Mouse (Mus musculus) E14TG2a.4 (cell line): ENCODE results near the gene Hist1h2bf.

Experiments
- CTCF ChIP-seq: conservative IDR thresholded peaks from 2 replicates; pipeline ENCODE4 v1.5.1; 2014; ENCODE audit warnings: low read length
- POU5F1 ChIP-seq: IDR thresholded peaks from 2 replicates; pipeline ENCODE4 v1.6.1; 2014; ENCODE audit warnings: low read length, borderline replicate concordance

DNA sequence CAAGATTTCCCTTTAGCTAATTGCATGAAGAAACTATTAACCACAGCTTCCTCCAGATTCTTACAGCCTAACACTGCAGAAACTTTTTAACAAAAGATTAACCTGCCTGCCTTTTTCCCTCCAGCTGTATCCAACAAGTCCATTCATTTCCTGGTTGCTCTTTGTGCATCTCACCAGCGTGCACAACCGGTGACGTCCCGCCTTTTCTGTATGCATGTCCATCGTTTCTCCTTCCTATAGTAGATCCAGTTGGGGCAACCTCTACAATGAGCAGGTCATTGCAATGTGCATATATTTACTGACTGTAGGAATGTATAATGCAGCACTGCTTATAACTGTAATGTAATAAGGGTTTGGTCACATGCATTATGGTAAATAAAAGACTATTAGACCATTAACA, 50.0 kb downstream of the Hist1h2bf start:
- TF ChIP-seq CTCF (no peak), POU5F1 (no peak)
